Mouse (Mus musculus): ENCODE data around the gene Gli2.

- TF ChIP-seq POLR2A (IDR thresholded peaks at IDR 0.05; ENCODE audit: borderline replicate concordance, extremely low read depth, low read depth, low read length): no peak
- TF ChIP-seq CTCF (IDR thresholded peaks at IDR 0.05; ENCODE audit: insufficient read depth, low read length): no peak
These were observed 19.2 kb downstream of the Gli2 start for GRCm38 (mm10) chr1:119034163-119034705.
